Mouse (Mus musculus) right cerebral cortex, postnatal 36 days (tissue): ENCODE measurements around the gene Ifih1.

Experiments
- DNase-seq, 2 experiments: peaks; one replicate each; pipeline ENCODE4 v3.0.0; 2022; ENCODE audit warnings: low spot score in 2 of 2, mixed read lengths in 1 of 2

Ifih1 gene

DNA sequence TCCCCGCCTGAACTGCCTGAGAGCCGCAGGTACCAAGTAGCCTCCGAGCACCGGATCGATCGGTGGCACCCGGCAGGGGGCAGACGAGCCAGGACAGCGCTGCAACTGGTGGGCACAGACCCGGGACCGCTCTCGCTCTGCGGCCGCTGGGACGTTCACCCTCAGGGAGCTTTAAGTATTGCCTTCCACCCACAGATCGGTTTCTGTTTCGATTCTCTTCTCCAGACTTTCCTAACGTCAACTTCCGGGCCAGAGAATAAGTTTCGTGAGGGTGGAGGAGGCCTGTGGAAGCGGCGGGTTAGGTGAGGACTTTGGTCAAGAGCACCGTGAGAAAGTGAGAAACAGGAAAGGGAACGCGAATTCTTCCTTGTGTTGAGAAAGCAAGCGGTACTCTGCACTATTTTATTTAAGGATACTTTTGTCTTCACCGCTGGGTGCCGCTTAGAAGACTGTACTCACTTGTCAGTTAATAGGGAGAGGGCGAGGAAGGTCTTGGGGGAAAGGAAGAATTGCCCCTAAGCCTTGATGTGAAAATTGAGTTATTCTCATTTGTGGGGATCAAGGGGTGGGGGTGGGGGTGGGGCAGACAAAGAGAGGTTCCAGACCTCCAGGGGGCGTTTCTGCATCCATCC is at the start of gene Ifih1:
Ifih1 (minus strand) TSS at position 242 of the 632 bp plus-strand sequence.
- no peak for DNase-seq

- no peak for DNase-seq
These were observed 39.9 kb upstream of the Ifih1 start for GRCm38 (mm10) chr2:62685934-62686333.

GRCm38 (mm10) chr2:62684989-62685595 is 39.0 kb upstream of the Ifih1 start:
- no peak for DNase-seq

- peak; percentile 56 to 78 for DNase-seq
These were observed 35.6 kb upstream of the Ifih1 start for GRCm38 (mm10) chr2:62681667-62682066.

DNA sequence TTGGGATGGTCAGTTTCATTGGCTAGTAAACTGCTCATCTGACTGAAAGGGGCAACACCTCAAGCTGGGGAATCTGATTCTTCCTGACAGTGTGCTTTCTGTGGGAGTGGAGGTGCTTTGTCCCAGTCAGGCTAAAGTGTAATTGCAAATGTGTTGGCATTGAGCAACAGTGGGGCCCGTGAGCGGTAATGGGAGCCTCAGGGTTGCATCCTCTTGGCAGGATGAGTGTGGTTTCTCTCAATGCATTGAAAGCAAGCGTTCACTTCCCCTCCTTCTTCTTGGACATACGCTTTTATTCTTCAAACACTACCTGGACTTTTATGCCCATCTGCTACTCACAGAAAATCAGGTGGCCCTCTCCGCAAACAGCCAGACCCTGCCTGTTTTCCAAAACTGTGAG is 26.7 kb upstream of the Ifih1 start:
- no peak for DNase-seq

DNA sequence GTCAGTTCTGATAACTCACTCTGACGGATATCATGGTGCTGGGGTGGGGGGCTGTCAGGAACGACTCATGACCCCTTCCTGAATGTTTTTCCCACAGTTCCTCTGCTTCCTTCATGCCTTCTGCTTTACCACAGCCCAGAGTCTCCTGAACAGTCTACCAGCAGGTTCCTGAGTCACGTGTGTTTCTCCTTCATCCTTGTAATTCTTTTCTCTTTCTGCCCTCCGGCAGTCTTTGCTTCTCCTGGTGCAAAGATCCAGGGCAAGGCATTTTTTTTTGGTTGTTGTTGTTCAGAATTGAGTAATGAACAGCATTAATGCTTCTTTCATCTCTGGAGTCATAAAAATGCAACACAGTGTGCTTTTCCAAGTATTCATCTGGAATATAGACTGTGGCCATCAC is 24.7 kb upstream of the Ifih1 start:
- DNase-seq, result no peak

DNA sequence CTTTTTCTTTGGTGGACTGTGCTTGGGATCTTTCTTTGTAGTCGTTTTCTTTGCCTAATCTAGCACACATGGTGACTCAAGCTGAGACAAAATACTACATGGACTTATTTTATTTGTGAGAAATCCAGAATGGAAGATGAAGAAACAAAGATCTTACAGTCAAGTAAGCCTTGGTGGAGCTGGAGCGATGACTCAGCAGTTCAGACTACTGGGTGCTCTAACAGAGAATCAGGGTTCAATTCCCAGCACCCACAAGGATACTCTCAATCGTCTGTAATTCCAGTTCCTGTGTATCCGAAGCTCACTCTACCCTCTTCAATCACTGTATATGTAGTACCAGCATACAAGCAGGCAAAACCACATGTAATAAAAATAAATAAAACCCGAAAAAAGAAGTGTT is 24.2 kb upstream of the Ifih1 start:
- no peak for DNase-seq

- no peak for DNase-seq
These were observed 23.8 kb upstream of the Ifih1 start for GRCm38 (mm10) chr2:62669848-62670247.

- DNase-seq, result no peak
These were observed 19.5 kb upstream of the Ifih1 start for GRCm38 (mm10) chr2:62665536-62665935.

GRCm38 (mm10) chr2:62664839-62665238 is 18.8 kb upstream of the Ifih1 start:
- no peak for DNase-seq

DNA sequence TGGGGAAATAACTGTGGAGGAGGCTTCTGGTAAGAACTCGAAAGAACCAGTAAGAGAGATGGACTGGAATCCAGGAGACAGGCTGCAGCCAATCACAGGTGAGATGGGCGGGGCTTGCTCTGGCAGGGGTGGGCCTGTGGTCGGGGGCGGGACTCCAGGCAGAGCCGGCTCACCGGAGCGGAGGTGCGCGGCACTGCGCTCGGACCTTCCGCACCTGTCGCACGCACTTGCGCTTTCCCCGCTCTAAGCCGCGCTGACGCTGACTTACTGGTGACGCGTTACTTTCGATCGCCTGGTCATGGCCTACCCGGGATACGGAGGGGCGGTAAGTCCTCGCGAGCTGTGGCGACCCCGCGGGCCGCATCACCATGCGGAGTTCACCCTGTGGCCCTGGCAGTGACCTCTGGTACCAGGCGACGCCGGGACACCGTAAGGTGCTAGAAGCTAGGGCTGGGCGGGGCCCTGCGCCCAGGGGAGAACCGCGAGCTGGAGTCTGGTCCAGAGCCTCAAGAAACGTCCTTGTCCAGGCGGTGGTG is 18.1 kb upstream of the Ifih1 start, which contains the start of gene Gca:
Gca (plus strand) TSS at position 151 of the 536 bp plus-strand sequence.
- DNase-seq, result peak; percentile 77 to 81

- no peak for DNase-seq
These were observed 16.5 kb upstream of the Ifih1 start for GRCm38 (mm10) chr2:62662560-62662959.

DNA sequence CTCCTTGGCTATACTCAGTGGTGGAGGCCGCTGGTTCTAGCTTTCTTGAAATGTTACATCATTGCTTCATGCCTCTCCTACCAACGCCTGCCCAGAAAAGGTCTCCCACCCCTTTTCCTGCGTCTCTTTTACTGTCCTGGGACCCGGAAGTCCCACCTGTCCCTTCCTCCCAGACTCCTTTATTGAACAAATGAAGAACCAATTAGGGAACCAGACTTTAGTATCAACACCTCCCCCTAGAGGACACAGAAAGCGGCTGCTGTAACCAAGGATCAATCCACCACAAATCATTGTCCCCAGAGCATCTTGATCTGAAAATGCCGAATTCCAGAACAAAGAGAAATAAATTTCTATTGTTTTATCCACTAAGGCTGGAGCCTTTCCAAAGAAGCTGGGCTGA is 14.5 kb upstream of the Ifih1 start:
- DNase-seq, result no peak

DNA sequence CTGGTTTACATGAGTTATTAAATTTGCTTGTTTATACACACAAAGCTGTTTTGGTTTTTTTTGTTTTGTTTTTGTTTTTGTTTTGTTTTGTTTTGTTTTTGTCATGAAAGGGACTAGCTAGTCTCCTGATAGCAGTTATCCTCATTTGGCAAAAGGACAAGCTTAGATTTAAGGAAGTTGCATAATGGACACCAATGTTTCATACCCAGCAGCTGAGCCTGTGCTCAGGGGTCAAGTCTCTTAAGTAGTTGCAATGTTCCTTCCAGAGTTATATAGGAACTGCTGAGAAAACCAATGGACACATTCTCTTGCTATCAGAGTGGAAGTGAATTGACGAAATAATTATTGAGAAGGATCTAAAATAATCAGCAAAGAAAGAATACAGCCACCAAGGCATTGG is 10.0 kb upstream of the Ifih1 start:
- no peak for DNase-seq

DNA sequence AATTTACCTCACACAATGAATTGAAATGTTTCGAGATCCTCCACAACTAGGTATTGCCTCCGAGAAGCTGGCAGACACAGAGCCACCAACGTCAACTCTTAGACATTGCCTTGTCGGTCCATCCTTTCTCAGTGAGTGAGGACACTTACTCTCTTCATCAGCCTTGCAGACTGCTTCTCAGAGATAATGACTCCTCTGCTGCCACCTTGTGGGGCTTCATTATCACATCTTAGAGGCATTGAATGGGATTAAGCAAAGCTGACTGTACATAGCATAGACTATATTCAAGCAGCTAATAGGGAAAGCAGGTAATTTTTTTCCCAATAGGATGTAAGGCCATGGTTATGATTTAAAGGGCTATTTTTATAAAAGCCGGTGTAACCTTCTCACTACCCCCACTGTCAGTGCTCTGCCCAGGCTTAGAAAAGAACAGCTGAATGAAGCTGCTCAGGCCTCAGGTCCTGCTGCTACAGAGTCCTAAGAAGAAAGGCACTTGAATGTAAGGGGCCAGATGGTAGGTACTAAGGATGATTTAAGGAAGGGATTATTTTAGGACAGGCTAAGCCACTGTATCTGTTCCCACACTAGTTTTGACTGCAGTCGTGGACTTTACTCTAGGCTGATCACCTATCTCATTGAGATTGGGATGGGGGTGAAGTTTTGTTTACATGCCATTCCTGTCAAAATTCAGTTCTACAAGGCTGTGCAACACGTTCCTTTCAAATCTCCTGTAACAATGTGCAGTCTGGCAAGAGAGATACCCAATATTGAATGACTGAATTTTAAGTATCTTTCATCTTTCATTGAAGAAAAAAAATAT is 8.7 kb upstream of the Ifih1 start:
- DNase-seq, result peak; percentile 64 to 68

GRCm38 (mm10) chr2:62652466-62652865 is 6.4 kb upstream of the Ifih1 start:
- no peak for DNase-seq

- DNase-seq, result no peak
These were observed 5.8 kb upstream of the Ifih1 start for GRCm38 (mm10) chr2:62651890-62652289.

GRCm38 (mm10) chr2:62646671-62647289 is 725 bp upstream of the Ifih1 start:
- DNase-seq, result no peak

DNA sequence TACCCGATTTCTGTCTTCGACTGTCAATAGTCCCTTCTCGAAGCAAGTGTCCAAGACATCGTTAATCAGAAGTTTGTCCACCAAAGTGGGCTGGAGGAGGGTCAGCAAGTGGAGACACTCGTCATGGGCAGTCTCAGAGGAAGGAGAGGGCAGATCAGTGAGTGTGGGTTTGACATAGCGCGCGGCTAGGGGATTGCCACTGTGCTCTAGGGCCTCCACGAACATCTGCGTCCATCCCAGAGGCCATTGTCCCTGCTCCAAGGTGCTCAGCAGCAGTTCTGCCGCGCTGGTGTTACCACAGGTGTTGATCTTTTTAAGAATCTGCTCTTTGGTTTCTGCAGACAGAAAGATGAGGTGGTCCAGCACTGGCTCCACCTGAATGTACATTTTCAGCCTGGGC is 580 bp downstream of the Ifih1 start:
- DNase-seq, result no peak

GRCm38 (mm10) chr2:62644891-62645290 is 1.2 kb downstream of the Ifih1 start:
- no peak for DNase-seq

DNA sequence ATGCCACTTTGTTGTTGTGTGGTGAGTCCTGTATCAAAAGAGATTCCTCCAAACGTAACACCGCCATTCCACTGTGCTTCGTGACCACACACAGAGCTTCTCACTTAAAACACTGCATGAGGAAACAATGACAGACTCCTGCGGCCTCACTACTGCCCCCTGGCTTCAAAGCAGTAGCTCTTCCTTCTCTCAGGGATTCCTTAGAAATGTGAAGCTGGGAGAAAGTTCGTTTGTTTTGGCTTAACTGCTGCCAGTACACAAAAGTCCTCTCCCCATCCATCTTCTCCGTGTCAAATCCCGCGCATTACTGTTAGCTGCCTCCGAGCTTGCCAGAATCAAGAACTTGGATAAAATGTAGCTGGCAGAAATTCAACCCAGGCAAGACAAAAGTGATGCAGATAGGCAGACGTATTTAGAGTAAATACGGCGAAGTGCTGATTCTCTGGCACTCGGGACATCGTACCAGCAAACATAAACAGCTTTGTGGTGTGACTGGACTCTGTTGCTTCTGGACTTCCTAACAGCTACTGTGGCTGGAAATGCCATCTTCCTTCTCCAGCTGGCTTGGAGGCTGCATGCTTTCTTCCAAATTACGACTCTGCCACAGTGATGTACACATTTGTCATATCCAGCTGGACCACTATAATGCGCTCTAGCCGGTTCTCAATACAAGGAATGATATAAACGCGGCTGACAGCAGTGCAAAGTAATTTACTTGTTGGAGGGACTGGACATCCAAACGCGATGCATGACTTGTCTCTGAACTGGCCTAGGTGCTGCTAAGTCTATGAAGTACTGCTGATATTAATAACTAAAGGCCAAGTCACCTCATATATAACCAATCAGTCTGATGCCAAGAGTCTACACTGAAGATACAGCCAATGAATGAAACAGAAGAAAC is 2.4 kb downstream of the Ifih1 start:
- DNase-seq, result no peak
